Mouse (Mus musculus) left cerebral cortex, adult 6 months (tissue): Measurements from ENCODE around the gene Olfr1051. TPM values are rescaled to one million over a fixed set of nuclear protein-coding genes. Genes with fewer than 3 reads are reported as not detected.

Experiments
- long read RNA-seq, 2 experiments: library from polyadenylated mRNA; unstranded; transcript quantifications; one replicate each; pipeline ENCODE4 v2.0.0; 2019 to 2020
- polyA plus RNA-seq: library from polyadenylated mRNA; unstranded; fragments of <200 nt; fragmentation: Nextera tagmentation; gene quantifications from 2 replicates; pipeline ENCODE4 v1.2.3, GENCODE M21; 2021

The Olfr1051 gene
- polyA plus RNA-seq: not detected in 2 replicates
- long read RNA-seq, experiment 1: 0 reads
- long read RNA-seq, experiment 2: 0 reads

DNA sequence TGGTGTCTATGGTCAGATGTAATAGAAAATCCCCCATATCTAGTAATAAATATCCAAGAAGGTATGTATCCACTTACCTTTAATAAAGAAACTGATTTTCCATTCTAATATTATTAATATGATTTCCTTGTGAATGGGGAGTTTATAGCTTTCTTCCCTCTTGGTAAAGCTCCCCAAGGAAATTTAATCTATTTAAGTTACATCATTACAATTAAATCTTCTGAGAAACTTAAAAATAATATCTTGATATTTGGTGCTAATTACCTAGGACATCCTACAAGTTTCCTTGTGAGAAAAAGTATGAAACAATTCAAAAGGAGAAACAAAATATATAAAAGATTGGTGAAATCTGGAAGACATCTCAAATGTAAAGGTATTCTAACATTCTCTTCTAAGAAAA, at the start of gene Olfr1051:
Olfr1051 (minus strand) TSS at position 101 of the 400 bp plus-strand sequence.

DNA sequence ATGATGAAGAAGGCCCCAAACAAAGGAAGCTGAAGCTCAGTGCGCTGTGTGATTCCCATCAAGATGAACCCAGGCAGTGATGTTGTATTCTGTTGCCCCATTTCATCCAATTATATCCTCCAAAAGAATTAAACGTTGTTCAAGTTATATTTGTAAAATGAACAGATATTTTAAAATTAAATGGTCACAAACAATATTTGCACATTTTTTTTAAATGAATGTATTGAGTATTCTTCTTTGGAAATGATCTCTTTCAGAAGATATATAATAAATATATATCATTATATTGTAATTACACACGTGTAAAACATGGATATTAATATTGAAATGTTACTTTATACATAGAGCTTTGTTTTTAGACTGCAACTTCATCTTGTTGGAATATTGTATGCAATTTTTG, 36.3 kb upstream of the Olfr1051 start, which contains the start of gene Olfr1053:
Olfr1053 (minus strand) TSS at position 101 of the 400 bp plus-strand sequence.

DNA sequence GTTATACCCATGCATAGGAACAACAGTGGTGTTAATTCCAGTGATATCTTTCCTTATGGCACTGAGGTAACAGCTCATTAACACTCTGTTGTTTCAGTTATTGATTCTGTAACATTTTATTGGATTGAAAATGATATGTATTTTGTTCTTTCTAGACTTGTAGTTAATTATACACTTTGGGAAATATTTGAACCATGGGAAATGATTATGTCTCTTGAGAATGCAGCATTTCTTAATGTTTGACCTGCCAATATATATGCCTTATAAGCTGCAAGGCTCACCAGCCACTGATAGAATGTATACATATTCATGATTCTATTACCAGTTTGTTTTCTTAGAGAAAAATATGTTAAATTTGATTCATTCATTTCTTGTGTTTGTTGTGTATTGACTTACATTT, 13.3 kb upstream of the Olfr1051 start, which contains the start of gene Olfr1052:
Olfr1052 (plus strand) TSS at position 301 of the 400 bp plus-strand sequence.

DNA sequence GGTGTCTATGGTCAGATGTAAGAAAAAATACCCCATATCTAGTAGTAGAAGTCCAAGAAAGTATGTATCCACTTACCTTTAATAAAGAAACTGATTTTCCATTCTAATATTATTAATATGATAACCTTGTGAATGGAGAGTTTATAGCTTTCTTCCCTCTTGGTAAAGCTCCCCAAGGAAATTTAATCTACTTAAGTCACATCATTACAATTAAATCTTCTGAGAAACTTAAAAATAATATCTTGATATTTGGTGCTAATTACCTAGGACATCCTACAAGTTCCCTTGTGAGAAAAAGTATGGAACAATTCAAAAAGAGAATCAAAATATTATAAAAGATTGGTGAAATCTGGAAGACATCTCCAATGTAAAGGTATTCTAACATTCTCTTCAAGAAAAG, 20.7 kb downstream of the Olfr1051 start, which contains the start of gene Olfr1049:
Olfr1049 (minus strand) TSS at position 101 of the 400 bp plus-strand sequence.

DNA sequence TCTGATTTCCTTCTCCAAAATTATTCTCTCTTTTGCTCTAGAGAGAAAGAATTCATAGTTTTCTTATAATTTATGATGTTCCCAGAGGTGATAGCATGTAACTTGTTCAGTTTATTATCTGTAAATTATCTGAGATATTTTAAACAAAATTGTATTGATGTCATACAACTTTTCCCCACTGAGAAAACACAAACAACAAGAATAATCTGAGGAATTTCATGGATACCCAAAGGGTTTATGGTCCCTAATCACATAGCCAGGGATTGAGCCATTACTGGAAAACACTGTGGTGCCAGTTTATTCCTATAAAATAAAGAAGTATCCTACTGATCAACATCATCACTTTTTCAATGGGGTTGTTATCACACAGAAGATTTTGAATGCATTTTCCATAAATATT, 38.7 kb downstream of the Olfr1051 start, which contains the start of gene Olfr1048:
Olfr1048 (minus strand) TSS at position 101 of the 400 bp plus-strand sequence.

DNA sequence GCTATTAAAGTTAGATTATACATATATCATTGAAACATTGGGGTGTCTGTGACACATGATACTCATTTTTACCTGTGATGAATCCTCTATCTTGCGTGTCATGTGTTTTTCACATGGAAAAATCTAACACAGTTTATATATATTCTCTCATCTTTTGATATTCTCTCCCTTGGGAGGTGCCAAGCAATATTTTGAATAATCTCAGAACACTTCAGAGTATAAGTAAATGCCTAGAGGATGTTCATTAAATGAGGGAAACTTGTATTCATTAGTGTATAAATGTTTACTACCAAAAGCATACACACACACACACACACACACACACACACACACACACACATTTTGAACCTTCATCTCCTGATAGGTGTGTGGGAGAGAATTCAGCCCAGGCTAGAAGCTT, 47.6 kb downstream of the Olfr1051 start, which contains the start of gene Olfr1047:
Olfr1047 (minus strand) TSS at position 101 of the 400 bp plus-strand sequence.

Other genes with a start within 250 kb of the Olfr1051 start
- not detected in 2 replicates for gene Olfr1034, start 233.2 kb downstream of the Olfr1051 start, polyA plus RNA-seq
- not detected in 2 replicates for gene Olfr1036, start 205.1 kb downstream of the Olfr1051 start, polyA plus RNA-seq
- not detected in 2 replicates for gene Olfr1037, start 191.7 kb downstream of the Olfr1051 start, polyA plus RNA-seq
- gene Olfr1039, start 143.2 kb downstream of the Olfr1051 start, polyA plus RNA-seq: not detected in 2 replicates
- gene Olfr1040, start 132.4 kb downstream of the Olfr1051 start, polyA plus RNA-seq: not detected in 2 replicates
- gene Olfr1042, start 117.2 kb downstream of the Olfr1051 start, polyA plus RNA-seq: not detected in 2 replicates
- gene Olfr1043, start 111.6 kb downstream of the Olfr1051 start, polyA plus RNA-seq: not detected in 2 replicates
- not detected in 2 replicates for gene Olfr1044, start 101.3 kb downstream of the Olfr1051 start, polyA plus RNA-seq
- gene Olfr52, start 93.4 kb downstream of the Olfr1051 start, polyA plus RNA-seq: not detected in 2 replicates
- gene Olfr1045, start 76.1 kb downstream of the Olfr1051 start, polyA plus RNA-seq: not detected in 2 replicates
- not detected in 2 replicates for gene Olfr1046, start 59.8 kb downstream of the Olfr1051 start, polyA plus RNA-seq
- gene Olfr1047, start 47.7 kb downstream of the Olfr1051 start, polyA plus RNA-seq: not detected in 2 replicates
- gene Olfr1048, start 38.8 kb downstream of the Olfr1051 start, polyA plus RNA-seq: not detected in 2 replicates
- not detected in 2 replicates for gene Olfr1049, start 20.8 kb downstream of the Olfr1051 start, polyA plus RNA-seq
- not detected in 2 replicates for gene Olfr1052, start 13.4 kb upstream of the Olfr1051 start, polyA plus RNA-seq
- gene Olfr1053, start 36.2 kb upstream of the Olfr1051 start, polyA plus RNA-seq: not detected in 2 replicates
- gene Olfr1054, start 56.3 kb upstream of the Olfr1051 start, polyA plus RNA-seq: not detected in 2 replicates
- gene Olfr1055, start 71.2 kb upstream of the Olfr1051 start, polyA plus RNA-seq: not detected in 2 replicates
- not detected in 2 replicates for gene Olfr1056, start 83.4 kb upstream of the Olfr1051 start, polyA plus RNA-seq
- gene Olfr1057, start 99.3 kb upstream of the Olfr1051 start, polyA plus RNA-seq: not detected in 2 replicates
- gene Olfr1058, start 109.5 kb upstream of the Olfr1051 start, polyA plus RNA-seq: not detected in 2 replicates
- gene Olfr1061, start 135.0 kb upstream of the Olfr1051 start, polyA plus RNA-seq: not detected in 2 replicates
- not detected in 2 replicates for gene Olfr1062, start 147.7 kb upstream of the Olfr1051 start, polyA plus RNA-seq
- gene Olfr1065, start 171.5 kb upstream of the Olfr1051 start, polyA plus RNA-seq: not detected in 2 replicates
- not detected in 2 replicates for gene Olfr1066, start 177.2 kb upstream of the Olfr1051 start, polyA plus RNA-seq
- not detected in 2 replicates for gene Olfr228, start 208.3 kb upstream of the Olfr1051 start, polyA plus RNA-seq
- gene Olfr1076, start 229.4 kb upstream of the Olfr1051 start, polyA plus RNA-seq: not detected in 2 replicates